Mouse (Mus musculus) hindbrain, embryonic 15.5 days (tissue): ENCODE measurements around the gene Aldh9a1. TPM values are rescaled to one million over a fixed set of nuclear protein-coding genes. Genes with fewer than 3 reads are reported as not detected.

Experiments used
- ATAC-seq: fragments of 200-750 bp; cut with Nextera tagmentation; 2 replicates; pipeline ENCODE4 v1.8.0; 2017; ENCODE audit warnings: low read depth, moderate number of reproducible peaks, moderate TSS enrichment; ENCODE audit not compliant: low FRiP score
- H3K27ac ChIP-seq: fragments of 300-500 bp; sonication (generic); replicated peaks from 2 replicates; pipeline ENCODE4 v1.5.1; 2015; ENCODE audit warnings: mild to moderate bottlenecking, inconsistent platforms
- H3K27me3 ChIP-seq: fragments of 300-500 bp; sonication (generic); 2 replicates; pipeline ENCODE4 v1.6.1; 2015; ENCODE audit warnings: control low read depth, inconsistent platforms
- H3K36me3 ChIP-seq: fragments of 300-500 bp; sonication (generic); 2 replicates; pipeline ENCODE4 v1.6.1; 2015; ENCODE audit warnings: control low read depth, inconsistent platforms
- H3K4me1 ChIP-seq: fragments of 300-500 bp; sonication (generic); replicated peaks from 2 replicates; pipeline ENCODE4 v1.6.1; 2015; ENCODE audit warnings: control low read depth, inconsistent platforms
- H3K4me2 ChIP-seq: fragments of 300-500 bp; sonication (generic); 2 replicates; pipeline ENCODE4 v1.6.1; 2015; ENCODE audit warnings: moderate library complexity, mild to moderate bottlenecking, inconsistent platforms
- H3K4me3 ChIP-seq: fragments of 300-500 bp; sonication (generic); 2 replicates; pipeline ENCODE4 v1.5.1; 2015; ENCODE audit warnings: mild to moderate bottlenecking, inconsistent platforms
- H3K9ac ChIP-seq: fragments of 300-500 bp; sonication (generic); 2 replicates; pipeline ENCODE4 v1.6.1; 2015; ENCODE audit warnings: inconsistent platforms
- H3K9me3 ChIP-seq: fragments of 300-500 bp; sonication (generic); 2 replicates; pipeline ENCODE4 v1.6.1; 2016; ENCODE audit warnings: control low read depth, inconsistent platforms
- WGBS: fragments of 180-500 bp; shearing (Covaris S2); methylation state at CpG from one replicate; pipeline ENCODE4 v1.1.7; 2015; 5-methylcytosine and 5-hydroxymethylcytosine counted together
- polyA plus RNA-seq: library from polyadenylated mRNA; unstranded; fragments of >200 nt; fragmentation: Nextera tagmentation; extraction: Ambion mirVana; gene quantifications from 2 replicates; pipeline ENCODE4 v1.2.1, GENCODE M21; 2015

The Aldh9a1 gene
- polyA plus RNA-seq, 1 experiment from 2014 or later, result 34.9 TPM

- Histone ChIP-seq H3K27ac (no peak overlapping the region), H3K9ac (no peak overlapping the region), H3K9me3 (no peaks in the 10 kb centered on the region), H3K27me3 (no peaks in the 10 kb centered on the region), H3K4me1 (peaks cover 20% of the 10 kb centered on the region), H3K36me3 (no peaks in the 10 kb centered on the region), H3K4me2 (no peak overlapping the region), H3K4me3 (no peak overlapping the region)
- no peak for ATAC-seq
- 75% methylated on average over 6 of the region's 6 CpGs for WGBS
These were observed 38.8 kb downstream of the Aldh9a1 start for GRCm38 (mm10) chr1:167388571-167388970.

DNA sequence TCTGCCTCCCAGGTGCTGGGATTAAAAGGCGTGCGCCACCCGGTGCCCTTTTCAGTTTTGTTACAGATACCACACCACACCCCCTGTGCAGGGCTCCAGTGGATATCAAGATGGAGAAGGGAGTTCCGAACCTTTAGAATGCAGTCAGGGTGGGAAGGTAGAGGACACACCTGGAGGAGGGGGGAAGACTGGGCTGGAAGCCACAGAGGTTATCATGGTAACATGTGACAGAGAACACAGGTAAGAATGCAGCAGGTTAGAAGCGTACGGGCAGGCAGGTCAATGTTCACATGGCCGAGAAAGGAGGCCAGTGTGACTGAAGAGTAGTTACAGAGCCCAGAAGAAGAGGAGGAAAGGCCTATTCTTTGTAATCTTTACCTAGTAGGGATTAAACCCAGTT, 39.8 kb downstream of the Aldh9a1 start:
- Histone ChIP-seq H3K36me3 (no peaks in the 10 kb centered on the region), H3K4me3 (no peak overlapping the region), H3K27ac (no peak overlapping the region), H3K27me3 (no peaks in the 10 kb centered on the region), H3K9me3 (no peaks in the 10 kb centered on the region), H3K4me1 (peaks cover 23% of the 10 kb centered on the region), H3K4me2 (no peak overlapping the region), H3K9ac (no peak overlapping the region)
- 90% methylated on average over 7 of the region's 7 CpGs for WGBS
- no peak for ATAC-seq

- no peak overlapping the region for H3K9ac ChIP-seq
- no peak overlapping the region for H3K4me3 ChIP-seq
- no peaks in the 10 kb centered on the region for H3K36me3 ChIP-seq
- peaks cover 24% of the 10 kb centered on the region for H3K4me1 ChIP-seq
- no peak overlapping the region for H3K27ac ChIP-seq
- 73% methylated on average over 4 of the region's 4 CpGs for WGBS
- ATAC-seq, result no peak
- 0 out of 2 replicates have a peak, but pooled peaks cover under 1% of the 10 kb centered on the region for H3K27me3 ChIP-seq
- H3K9me3 ChIP-seq, result no peaks in the 10 kb centered on the region
- no peak overlapping the region for H3K4me2 ChIP-seq
These were observed 40.6 kb downstream of the Aldh9a1 start for GRCm38 (mm10) chr1:167390381-167390780.

GRCm38 (mm10) chr1:167391241-167391640, 41.5 kb downstream of the Aldh9a1 start:
- WGBS, result 73% methylated on average over 6 of the region's 6 CpGs

DNA sequence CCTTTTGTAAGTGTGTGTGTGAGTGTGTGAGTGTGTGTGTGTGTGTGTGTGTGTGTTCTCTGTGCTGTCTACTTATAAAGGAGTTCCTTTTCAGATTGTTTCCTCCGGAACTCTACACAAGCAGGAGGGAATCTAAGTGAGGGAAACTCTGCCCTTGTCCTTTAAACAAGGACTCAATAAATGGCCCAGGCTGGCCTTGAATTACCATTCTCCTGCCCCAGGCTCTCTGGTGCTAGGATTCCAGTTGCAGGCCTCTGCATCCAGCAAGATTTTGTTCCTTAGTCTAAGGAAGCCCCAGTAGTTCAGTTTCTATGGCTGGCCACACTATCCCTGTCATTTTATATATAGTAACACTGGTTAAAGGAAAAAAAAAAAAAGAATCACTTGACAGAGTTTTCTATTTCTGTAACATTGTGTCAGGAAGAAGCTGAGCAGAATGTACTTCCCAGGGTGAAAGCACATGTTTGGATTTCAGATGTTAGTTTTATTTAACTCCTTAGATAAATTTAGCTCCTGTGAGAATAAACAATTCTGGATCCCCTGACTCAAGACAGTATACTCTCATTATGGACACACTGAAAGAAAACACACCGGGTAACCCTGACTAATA, 42.3 kb downstream of the Aldh9a1 start:
- no peaks in the 10 kb centered on the region for H3K36me3 ChIP-seq
- H3K9ac ChIP-seq, result peak overlapping the region; percentile 60; the same call in 1 of the 2 replicates
- peaks cover 6% of the 10 kb centered on the region; the same call in 1 of the 2 replicates for H3K27me3 ChIP-seq
- no peak for ATAC-seq
- 57% methylated on average over 2 of the region's 2 CpGs for WGBS
- peak overlapping the region; percentile 71 for H3K4me2 ChIP-seq
- no peak overlapping the region for H3K27ac ChIP-seq
- peak overlapping the region; percentile 72 for H3K4me3 ChIP-seq
- H3K4me1 ChIP-seq, result peaks cover 24% of the 10 kb centered on the region
- H3K9me3 ChIP-seq, result no peaks in the 10 kb centered on the region

More at GRCm38 (mm10) chr1:167391241-167391640, 41.5 kb downstream of the Aldh9a1 start:
- Histone ChIP-seq H3K4me2 (no peak overlapping the region), H3K27me3 (peaks cover 6% of the 10 kb centered on the region; the same call in 1 of the 2 replicates), H3K4me3 (no peak overlapping the region), H3K36me3 (no peaks in the 10 kb centered on the region), H3K4me1 (peaks cover 24% of the 10 kb centered on the region), H3K9ac (no peak overlapping the region), H3K9me3 (no peaks in the 10 kb centered on the region), H3K27ac (no peak overlapping the region)
- no peak for ATAC-seq

- Histone ChIP-seq H3K4me2 (peak overlapping the region; percentile 71), H3K27me3 (peaks cover 6% of the 10 kb centered on the region; the same call in 1 of the 2 replicates), H3K36me3 (no peaks in the 10 kb centered on the region), H3K4me1 (peaks cover 24% of the 10 kb centered on the region), H3K4me3 (peak overlapping the region; percentile 72), H3K27ac (no peak overlapping the region; the same call in 1 of the 2 replicates), H3K9me3 (no peaks in the 10 kb centered on the region), H3K9ac (peak overlapping the region; percentile 60)
- WGBS, result 14% methylated on average over 8 of the region's 8 CpGs
- ATAC-seq, result no peak
These were observed 42.9 kb downstream of the Aldh9a1 start for GRCm38 (mm10) chr1:167392687-167393086.

DNA sequence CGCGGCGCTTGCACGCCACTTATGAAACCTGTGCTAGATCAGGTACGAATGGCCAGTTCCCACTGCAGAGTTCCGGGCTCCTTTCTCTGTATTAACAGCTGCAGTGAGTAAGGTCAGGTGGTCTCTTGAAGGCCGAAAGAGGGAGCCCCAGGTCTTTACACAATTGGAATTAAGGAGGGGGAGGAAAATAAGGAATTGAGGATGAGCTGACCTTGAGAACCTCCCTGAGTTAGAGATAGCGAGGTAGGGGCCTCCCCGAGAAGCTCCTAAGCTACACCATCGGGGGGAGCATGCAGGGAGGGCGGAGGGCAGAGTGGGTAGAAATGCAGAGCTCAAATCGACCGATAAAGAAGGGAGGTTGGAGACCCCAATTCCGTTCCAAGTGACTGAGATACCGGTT, 43.5 kb downstream of the Aldh9a1 start:
- Histone ChIP-seq H3K4me3 (peak overlapping the region; percentile 72), H3K4me1 (peaks cover 24% of the 10 kb centered on the region), H3K36me3 (no peaks in the 10 kb centered on the region), H3K9me3 (no peaks in the 10 kb centered on the region), H3K27ac (peak overlapping the region; percentile 73), H3K4me2 (peak overlapping the region; percentile 71), H3K27me3 (peaks cover 6% of the 10 kb centered on the region; the same call in 1 of the 2 replicates), H3K9ac (peak overlapping the region; percentile 60)
- peak; percentile 61 for ATAC-seq
- 3% methylated on average over 15 of the region's 15 CpGs for WGBS

DNA sequence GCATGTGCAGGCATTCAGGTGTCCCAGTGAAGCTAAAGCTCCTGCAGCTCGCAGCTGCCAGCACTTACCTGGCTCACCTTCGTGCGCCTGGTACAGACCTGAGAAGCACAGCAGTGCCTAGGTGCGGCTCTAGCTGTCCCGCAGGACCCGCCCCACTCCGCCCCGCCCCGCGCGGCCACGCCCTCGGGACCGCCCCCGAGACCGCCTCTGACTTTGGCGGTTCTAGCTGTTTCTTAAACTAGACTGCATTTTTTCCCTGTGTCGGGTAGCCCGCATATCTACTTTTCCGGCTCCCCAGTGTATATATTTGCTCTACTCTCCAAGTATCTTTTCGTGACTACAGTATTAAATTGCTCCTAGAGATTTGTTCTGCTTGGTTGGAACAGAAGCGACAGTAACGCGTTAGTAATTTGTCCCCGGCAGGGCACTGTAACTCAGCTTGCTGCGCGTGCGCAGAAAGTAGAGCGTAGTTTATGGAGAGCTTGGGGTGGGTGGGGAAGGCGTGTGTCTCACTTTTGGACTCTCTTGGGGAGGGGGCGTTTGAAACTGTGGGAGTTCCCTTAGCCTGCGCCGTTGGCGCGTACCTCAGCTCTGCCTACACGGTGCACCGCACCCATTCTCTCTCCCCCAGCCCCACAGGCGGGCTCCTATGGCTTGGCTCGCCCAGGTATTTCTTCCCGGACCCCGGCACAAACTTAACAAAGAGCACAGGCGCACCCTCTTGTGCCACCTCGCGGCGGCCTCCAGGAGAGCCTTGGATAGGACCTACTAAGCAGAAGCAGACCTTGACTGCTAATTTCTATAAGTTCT, 44.1 kb downstream of the Aldh9a1 start, which contains the start of gene Mgst3:
Mgst3 (minus strand) TSS at position 159 of the 810 bp plus-strand sequence.
- ATAC-seq, result peak; percentile 96
- peak within 1 kb of the TSS; percentile 73 for H3K27ac ChIP-seq
- peaks cover 6% of the 10 kb centered on the region; the same call in 1 of the 2 replicates for H3K27me3 ChIP-seq
- under 1% methylated on average over 45 of the region's 45 CpGs for WGBS
- no peaks in the 10 kb centered on the region for H3K9me3 ChIP-seq
- H3K36me3 ChIP-seq, result no peaks in the 10 kb centered on the region
- peak within 1 kb of the TSS; percentile 72 for H3K4me3 ChIP-seq
- H3K9ac ChIP-seq, result peak within 1 kb of the TSS; percentile 60
- peaks cover 24% of the 10 kb centered on the region for H3K4me1 ChIP-seq
- H3K4me2 ChIP-seq, result peak within 1 kb of the TSS; percentile 71

GRCm38 (mm10) chr1:167405237-167405636, 55.4 kb downstream of the Aldh9a1 start:
- H3K27me3 ChIP-seq, result 0 out of 2 replicates have a peak, but pooled peaks cover 2% of the 10 kb centered on the region
- no peaks in the 10 kb centered on the region for H3K9me3 ChIP-seq
- H3K4me2 ChIP-seq, result no peak overlapping the region
- H3K27ac ChIP-seq, result no peak overlapping the region
- no peaks in the 10 kb centered on the region for H3K4me1 ChIP-seq
- WGBS, result 87% methylated on average over 4 of the region's 4 CpGs
- H3K9ac ChIP-seq, result no peak overlapping the region
- no peaks in the 10 kb centered on the region for H3K36me3 ChIP-seq
- no peak overlapping the region for H3K4me3 ChIP-seq
- no peak for ATAC-seq

GRCm38 (mm10) chr1:167409601-167410000, 59.8 kb downstream of the Aldh9a1 start:
- H3K27ac ChIP-seq, result no peak overlapping the region
- no peak overlapping the region for H3K4me2 ChIP-seq
- H3K4me3 ChIP-seq, result no peak overlapping the region
- H3K4me1 ChIP-seq, result no peaks in the 10 kb centered on the region
- H3K9me3 ChIP-seq, result no peaks in the 10 kb centered on the region
- 83% methylated on average over 4 of the region's 4 CpGs for WGBS
- no peak for ATAC-seq
- H3K27me3 ChIP-seq, result 0 out of 2 replicates have a peak, but pooled peaks cover 2% of the 10 kb centered on the region
- no peak overlapping the region for H3K9ac ChIP-seq
- H3K36me3 ChIP-seq, result no peaks in the 10 kb centered on the region

- Histone ChIP-seq H3K9ac (no peak overlapping the region), H3K9me3 (no peaks in the 10 kb centered on the region), H3K4me3 (no peak overlapping the region), H3K27ac (no peak overlapping the region), H3K4me1 (no peaks in the 10 kb centered on the region), H3K36me3 (no peaks in the 10 kb centered on the region), H3K27me3 (no peaks in the 10 kb centered on the region), H3K4me2 (no peak overlapping the region)
- 79% methylated on average over 12 of the region's 12 CpGs for WGBS
- ATAC-seq, result no peak
These were observed 62.4 kb downstream of the Aldh9a1 start for GRCm38 (mm10) chr1:167411991-167412715.
